Mouse (Mus musculus) limb, embryonic 10.5 days (tissue): ENCODE data around the gene Gm10097. TPM values are rescaled to one million over a fixed set of nuclear protein-coding genes. Genes with fewer than 3 reads are reported as not detected.

Experiments used
- DNase-seq: peaks from one replicate; pipeline ENCODE4 v3.0.0-alpha.2; 2017; ENCODE audit warnings: low spot score
- H3K27ac ChIP-seq: fragments of 300-500 bp; sonication (generic); 2 replicates; pipeline ENCODE4 v1.5.1; 2016; ENCODE audit warnings: mild to moderate bottlenecking
- H3K27me3 ChIP-seq: fragments of 300-500 bp; sonication (generic); 2 replicates; pipeline ENCODE4 v1.6.1; 2016; ENCODE audit warnings: low read depth, mild to moderate bottlenecking; ENCODE audit not compliant: poor library complexity, severe bottlenecking
- H3K36me3 ChIP-seq: fragments of 300-500 bp; sonication (generic); 2 replicates; pipeline ENCODE4 v1.6.1; 2016; ENCODE audit warnings: mild to moderate bottlenecking, moderate library complexity
- H3K4me1 ChIP-seq: fragments of 300-500 bp; sonication (generic); 2 replicates; pipeline ENCODE4 v1.6.1; 2016
- H3K4me3 ChIP-seq: fragments of 300-500 bp; sonication (generic); 2 replicates; pipeline ENCODE4 v1.5.1; 2016; ENCODE audit warnings: mild to moderate bottlenecking, moderate library complexity
- H3K9me3 ChIP-seq: fragments of 300-500 bp; sonication (generic); replicated peaks from 2 replicates; pipeline ENCODE4 v1.6.1; 2016; ENCODE audit warnings: mild to moderate bottlenecking
- WGBS: fragments of 180-500 bp; shearing (Covaris S2); methylation state at CpG from one replicate; pipeline ENCODE4 v1.1.7; 2016; 5-methylcytosine and 5-hydroxymethylcytosine counted together
- polyA plus RNA-seq: library from polyadenylated mRNA; unstranded; fragments of >200 nt; fragmentation: Nextera tagmentation; extraction: Ambion mirVana; gene quantifications from 2 replicates; pipeline ENCODE4 v1.2.1, GENCODE M21; 2016

Gm10097 gene
- polyA plus RNA-seq, 1 experiment from 2014 or later, result 0.05 TPM

DNA sequence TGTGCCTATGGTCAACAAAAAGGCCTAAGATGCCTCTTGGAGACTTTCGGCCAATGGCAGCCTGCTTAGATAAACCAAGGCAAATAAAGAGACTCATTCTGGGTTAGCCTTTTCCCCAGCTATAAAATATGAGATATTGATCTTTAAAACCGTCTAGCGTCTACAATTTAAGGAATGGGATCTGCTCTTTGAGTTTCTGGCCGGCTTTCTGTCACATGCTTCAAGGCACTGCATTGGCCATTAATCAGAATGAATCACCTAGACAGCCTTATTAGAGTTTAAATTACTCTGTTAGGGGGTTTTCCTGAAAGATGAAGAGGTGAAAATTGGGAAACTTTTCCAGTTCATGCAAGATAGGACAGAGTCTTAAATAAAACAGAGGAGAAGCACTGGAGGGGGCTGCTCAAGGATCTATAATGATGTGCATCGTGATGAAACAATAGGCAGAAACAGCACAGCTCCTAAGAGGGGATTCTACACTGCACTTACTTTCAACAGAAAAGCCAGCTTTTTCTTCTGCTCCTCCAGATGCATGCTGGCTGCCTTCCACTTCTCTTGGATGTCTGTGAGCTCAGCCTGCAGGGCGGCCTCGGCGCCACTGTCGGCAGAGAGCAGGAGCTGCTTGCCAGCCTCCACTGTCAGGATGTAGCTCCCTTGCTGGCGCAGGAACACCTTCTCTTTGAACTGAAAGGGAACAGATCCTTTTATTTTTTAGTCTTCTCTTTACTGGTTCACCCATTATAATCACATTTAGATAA lies 28.2 kb downstream of the Gm10097 start:
- no peak for DNase-seq
- no peak overlapping the region for H3K27ac ChIP-seq
- no peaks in the 10 kb centered on the region for H3K36me3 ChIP-seq
- no peaks in the 10 kb centered on the region for H3K27me3 ChIP-seq
- 78% methylated on average over 10 of the region's 10 CpGs for WGBS
- H3K9me3 ChIP-seq, result no peaks in the 10 kb centered on the region
- H3K4me1 ChIP-seq, result no peaks in the 10 kb centered on the region
- no peak overlapping the region for H3K4me3 ChIP-seq

DNA sequence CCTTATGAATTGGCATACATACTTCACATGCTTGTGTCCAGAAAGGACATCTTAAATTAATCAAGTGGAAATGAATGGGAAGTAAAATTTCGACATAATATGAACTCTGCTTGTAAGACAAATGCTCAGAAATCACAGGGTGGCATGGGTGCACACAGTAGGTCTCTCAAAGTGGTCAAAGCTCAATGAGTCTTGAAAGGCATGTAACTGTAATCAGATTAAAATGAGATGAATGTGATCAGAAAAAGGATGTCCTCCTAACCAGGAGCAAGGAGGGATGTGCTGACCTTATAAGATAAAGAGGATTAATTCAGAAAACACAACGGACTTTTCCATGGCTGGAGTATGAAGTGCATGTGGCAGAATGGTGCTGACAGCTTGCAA lies 28.8 kb downstream of the Gm10097 start:
- H3K9me3 ChIP-seq, result no peaks in the 10 kb centered on the region
- WGBS, result 79% methylated on average over 2 of the region's 2 CpGs
- H3K27me3 ChIP-seq, result no peaks in the 10 kb centered on the region
- H3K4me1 ChIP-seq, result no peaks in the 10 kb centered on the region
- DNase-seq, result no peak
- H3K27ac ChIP-seq, result no peak overlapping the region
- no peak overlapping the region for H3K4me3 ChIP-seq
- no peaks in the 10 kb centered on the region for H3K36me3 ChIP-seq

DNA sequence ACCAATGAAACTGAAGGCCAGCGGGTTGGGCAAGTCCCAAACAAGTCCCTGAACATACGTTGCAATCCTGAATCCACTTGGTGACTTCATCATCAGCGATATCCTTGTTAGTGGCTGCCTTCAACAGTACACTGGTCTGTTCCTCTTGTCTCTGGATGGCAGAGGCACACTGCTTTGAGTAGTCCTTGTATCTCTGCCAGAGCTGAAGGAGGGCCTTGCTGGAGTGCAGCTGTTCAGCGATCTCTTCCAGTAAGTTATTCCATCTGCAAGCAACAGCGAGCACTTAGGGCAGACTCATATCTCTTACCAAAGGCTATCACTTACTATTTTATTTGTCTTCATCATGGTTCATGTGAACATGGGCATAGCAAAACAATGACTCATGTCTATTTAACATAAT lies 41.8 kb downstream of the Gm10097 start:
- Histone ChIP-seq H3K4me1 (no peaks in the 10 kb centered on the region), H3K27ac (no peak overlapping the region), H3K4me3 (no peak overlapping the region), H3K9me3 (no peaks in the 10 kb centered on the region), H3K27me3 (no peaks in the 10 kb centered on the region), H3K36me3 (peaks cover 5% of the 10 kb centered on the region; the same call in 1 of the 2 replicates)
- 93% methylated on average over 5 of the region's 5 CpGs for WGBS
- DNase-seq, result no peak

DNA sequence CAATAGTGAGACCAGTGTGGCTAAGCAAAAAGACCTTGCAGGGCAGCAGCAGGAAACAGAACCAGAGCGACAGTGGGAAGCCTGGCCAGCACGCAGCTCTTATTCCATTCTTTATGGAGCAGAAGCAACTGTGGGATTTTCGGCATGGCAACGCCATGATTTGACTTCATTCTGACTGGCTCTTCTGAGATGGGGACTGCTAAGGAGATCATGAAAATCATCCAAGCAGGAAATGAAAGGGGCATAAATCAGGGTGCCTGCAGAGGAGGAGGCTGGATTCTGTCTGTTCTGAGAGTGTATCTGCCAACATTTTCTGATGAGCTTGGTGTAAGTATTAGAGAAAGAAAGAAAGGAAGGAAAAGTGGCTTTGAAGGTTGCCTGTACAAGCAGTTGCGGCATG lies 47.2 kb downstream of the Gm10097 start:
- no peaks in the 10 kb centered on the region for H3K9me3 ChIP-seq
- no peaks in the 10 kb centered on the region for H3K4me1 ChIP-seq
- WGBS, result 88% methylated on average over 5 of the region's 5 CpGs
- no peak overlapping the region for H3K27ac ChIP-seq
- no peak for DNase-seq
- no peaks in the 10 kb centered on the region for H3K27me3 ChIP-seq
- H3K36me3 ChIP-seq, result peaks cover 5% of the 10 kb centered on the region; the same call in 1 of the 2 replicates
- H3K4me3 ChIP-seq, result no peak overlapping the region

DNA sequence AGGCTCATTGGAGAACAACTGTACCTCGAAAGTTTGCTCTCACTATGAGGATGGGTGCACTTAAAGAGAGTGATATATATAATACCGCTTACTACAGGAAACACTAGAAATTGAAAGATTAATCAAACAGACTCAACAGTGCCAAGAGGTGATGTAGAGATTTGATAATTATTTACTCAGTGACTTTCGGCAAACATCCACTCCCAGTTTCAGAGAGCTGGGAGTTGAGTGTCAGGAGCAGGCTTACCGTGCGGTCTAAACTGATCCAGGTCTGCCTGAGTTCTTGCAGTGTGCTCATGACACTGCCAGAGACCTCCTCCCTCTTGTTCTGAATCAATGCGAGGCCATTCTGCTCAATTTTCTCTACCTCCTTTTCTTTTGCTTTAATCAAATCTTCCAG lies 47.7 kb downstream of the Gm10097 start:
- DNase-seq, result no peak
- peaks cover 5% of the 10 kb centered on the region; the same call in 1 of the 2 replicates for H3K36me3 ChIP-seq
- H3K27ac ChIP-seq, result no peak overlapping the region
- no peaks in the 10 kb centered on the region for H3K9me3 ChIP-seq
- H3K4me3 ChIP-seq, result no peak overlapping the region
- no peaks in the 10 kb centered on the region for H3K4me1 ChIP-seq
- 94% methylated on average over 6 of the region's 6 CpGs for WGBS
- H3K27me3 ChIP-seq, result no peaks in the 10 kb centered on the region
